Mouse (Mus musculus): ENCODE measurements around the gene Ikzf2. TPM values are rescaled to one million over a fixed set of nuclear protein-coding genes. Genes with fewer than 3 reads are reported as not detected.

Ikzf2 gene
- polyA plus RNA-seq, 1 experiment from 2014 or later = 0.39 TPM

DNA sequence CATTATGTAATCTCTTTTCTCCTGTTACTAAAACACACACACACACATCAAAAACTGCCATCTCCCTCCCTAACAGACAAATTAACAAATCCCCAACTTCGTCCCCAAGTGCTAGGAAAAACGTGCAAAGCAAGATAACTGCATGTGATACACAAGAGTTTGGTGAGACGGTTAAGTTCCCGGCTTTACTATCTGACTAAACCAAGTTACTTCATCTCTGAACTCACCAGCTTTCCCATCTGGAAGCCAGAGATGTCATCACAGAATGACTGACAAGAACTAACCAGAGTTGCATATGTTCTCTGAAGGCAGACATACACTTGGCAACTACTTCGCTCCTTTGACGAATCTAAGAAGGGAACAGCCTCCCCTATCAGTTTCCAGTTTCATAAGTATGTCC, 56.5 kb downstream of the Ikzf2 start:
- 19% methylated on average over 6 of the region's 6 CpGs for WGBS (ENCODE audit: insufficient replicate concordance)
- H3K9ac ChIP-seq (ENCODE audit: low read depth, low read length) = no peak overlapping the region
- no peak overlapping the region for H3K4me2 ChIP-seq (ENCODE audit: low read depth, low read length)
- H3K27me3 ChIP-seq (ENCODE audit: control insufficient read depth, insufficient read depth, low read depth, low read length) = no peaks in the 10 kb centered on the region
- no peak overlapping the region for H3K27ac ChIP-seq (ENCODE audit: low read length)
- no peaks in the 10 kb centered on the region for H3K4me1 ChIP-seq (ENCODE audit: control insufficient read depth, low read depth, low read length)
- no peaks in the 10 kb centered on the region for H3K36me3 ChIP-seq (ENCODE audit: control insufficient read depth, insufficient read depth)
- ATAC-seq (ENCODE audit: low read depth) = no peak
- no peaks in the 10 kb centered on the region for H3K9me3 ChIP-seq (replicated peaks; ENCODE audit: control insufficient read depth, low read length)
- no peak overlapping the region for H3K4me3 ChIP-seq (ENCODE audit: low read depth, low read length)

DNA sequence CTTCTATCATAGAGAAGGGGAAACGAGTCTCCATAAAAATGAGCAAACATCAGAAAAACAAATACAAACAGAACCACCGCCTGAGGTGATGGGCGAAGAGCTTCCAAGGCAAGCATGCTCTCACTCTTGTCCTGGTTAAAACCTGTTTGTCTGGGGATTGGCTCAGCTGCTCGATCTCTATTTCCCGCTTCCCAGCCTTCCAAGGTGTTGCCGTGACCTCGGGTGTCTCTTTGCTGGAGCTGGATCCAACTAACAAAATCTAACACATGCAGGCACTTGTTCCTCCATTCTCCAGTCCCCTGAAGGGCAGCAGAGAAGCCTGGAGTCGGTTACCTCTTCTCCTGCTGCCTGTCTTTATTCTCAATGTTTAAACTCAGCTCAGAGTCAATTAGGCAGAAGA, 57.5 kb downstream of the Ikzf2 start:
- no peak overlapping the region for H3K4me2 ChIP-seq (ENCODE audit: low read depth, low read length)
- no peak overlapping the region for H3K4me3 ChIP-seq (ENCODE audit: low read depth, low read length)
- H3K27me3 ChIP-seq (ENCODE audit: control insufficient read depth, insufficient read depth, low read depth, low read length) = no peaks in the 10 kb centered on the region
- no peaks in the 10 kb centered on the region for H3K36me3 ChIP-seq (ENCODE audit: control insufficient read depth, insufficient read depth)
- no peaks in the 10 kb centered on the region for H3K9me3 ChIP-seq (replicated peaks; ENCODE audit: control insufficient read depth, low read length)
- 72% methylated on average over 8 of the region's 8 CpGs for WGBS (ENCODE audit: insufficient replicate concordance)
- no peaks in the 10 kb centered on the region for H3K4me1 ChIP-seq (ENCODE audit: control insufficient read depth, low read depth, low read length)
- no peak for ATAC-seq (ENCODE audit: low read depth)
- H3K27ac ChIP-seq (ENCODE audit: low read length) = no peak overlapping the region
- H3K9ac ChIP-seq (ENCODE audit: low read depth, low read length) = no peak overlapping the region

DNA sequence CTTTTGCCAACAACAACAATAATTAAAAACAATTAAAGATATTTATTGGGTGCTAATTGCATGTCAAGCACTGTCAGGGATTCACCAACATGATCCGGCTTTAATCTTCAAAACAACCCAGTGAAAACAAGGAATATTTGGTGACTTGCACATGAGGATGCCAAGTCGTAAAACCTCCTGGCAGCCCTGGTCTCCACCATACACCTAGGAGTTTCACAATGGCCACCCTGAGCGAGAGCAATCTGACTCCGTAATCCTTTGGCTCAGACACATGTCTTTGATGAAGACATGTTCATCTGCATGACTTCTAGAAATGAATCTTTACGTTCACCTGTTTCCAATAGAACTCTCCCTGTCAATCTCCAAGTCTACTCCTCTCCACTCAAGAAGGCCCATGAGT, 75.0 kb downstream of the Ikzf2 start:
- Histone ChIP-seq H3K4me2 (ENCODE audit: low read depth, low read length) (no peak overlapping the region), H3K36me3 (ENCODE audit: control insufficient read depth, insufficient read depth) (no peaks in the 10 kb centered on the region), H3K9me3 (replicated peaks; ENCODE audit: control insufficient read depth, low read length) (no peaks in the 10 kb centered on the region), H3K4me3 (ENCODE audit: low read depth, low read length) (no peak overlapping the region), H3K9ac (ENCODE audit: low read depth, low read length) (no peak overlapping the region), H3K27ac (ENCODE audit: low read length) (no peak overlapping the region), H3K4me1 (ENCODE audit: control insufficient read depth, low read depth, low read length) (no peaks in the 10 kb centered on the region), H3K27me3 (ENCODE audit: control insufficient read depth, insufficient read depth, low read depth, low read length) (no peaks in the 10 kb centered on the region)
- WGBS (ENCODE audit: insufficient replicate concordance) = 76% methylated on average over 5 of the region's 5 CpGs
- no peak for ATAC-seq (ENCODE audit: low read depth)

DNA sequence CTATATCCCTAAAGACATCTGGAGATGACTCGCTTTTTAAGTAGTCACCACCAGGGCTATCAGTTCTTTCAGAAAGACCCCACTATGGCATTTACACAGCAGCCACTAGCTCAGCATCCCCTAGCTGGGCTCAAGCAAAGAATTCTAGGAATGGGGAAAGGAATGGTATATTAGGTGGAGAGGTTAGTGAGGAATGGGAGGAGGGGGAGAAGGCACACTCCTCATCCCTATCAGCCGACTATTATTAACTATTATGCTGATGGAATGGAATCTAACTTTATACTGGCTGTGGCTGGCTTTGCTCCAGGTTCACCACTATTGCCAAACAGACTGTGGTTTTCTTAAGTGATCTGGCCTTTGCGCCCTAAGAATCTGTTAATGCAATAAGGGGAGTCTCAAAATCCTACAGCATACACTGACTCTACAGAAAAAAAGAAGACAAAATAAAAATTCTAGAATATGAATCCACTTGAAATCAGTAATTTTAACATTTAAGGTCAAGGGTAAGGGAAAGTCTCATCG, 75.8 kb downstream of the Ikzf2 start:
- Histone ChIP-seq H3K27me3 (ENCODE audit: control insufficient read depth, insufficient read depth, low read depth, low read length) (no peaks in the 10 kb centered on the region), H3K4me1 (ENCODE audit: control insufficient read depth, low read depth, low read length) (no peaks in the 10 kb centered on the region), H3K4me2 (ENCODE audit: low read depth, low read length) (no peak overlapping the region), H3K27ac (ENCODE audit: low read length) (no peak overlapping the region), H3K9me3 (replicated peaks; ENCODE audit: control insufficient read depth, low read length) (no peaks in the 10 kb centered on the region), H3K9ac (ENCODE audit: low read depth, low read length) (no peak overlapping the region), H3K36me3 (ENCODE audit: control insufficient read depth, insufficient read depth) (no peaks in the 10 kb centered on the region), H3K4me3 (ENCODE audit: low read depth, low read length) (no peak overlapping the region)
- ATAC-seq (ENCODE audit: low read depth) = no peak
- WGBS (ENCODE audit: insufficient replicate concordance) = 64% methylated on average over 4 of the region's 4 CpGs

DNA sequence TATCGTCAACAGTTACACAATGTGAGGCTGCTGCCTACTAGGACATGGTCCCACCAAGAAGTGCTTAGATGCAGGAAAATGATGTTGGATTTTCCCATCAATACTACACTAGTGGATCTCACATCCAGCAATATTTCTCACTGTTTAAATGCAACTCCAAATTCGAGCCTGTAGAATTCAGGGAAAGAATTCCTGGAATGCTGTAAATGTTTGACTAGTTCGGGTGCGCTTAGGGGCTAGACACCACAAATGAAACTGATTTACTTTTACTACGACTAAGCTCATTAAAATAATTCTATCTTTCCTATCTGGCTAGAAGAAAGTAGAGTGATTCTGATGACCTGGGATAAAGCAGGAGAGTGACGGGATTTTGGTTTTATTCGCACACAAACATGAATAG, 76.3 kb downstream of the Ikzf2 start:
- no peak overlapping the region for H3K4me2 ChIP-seq (ENCODE audit: low read depth, low read length)

DNA sequence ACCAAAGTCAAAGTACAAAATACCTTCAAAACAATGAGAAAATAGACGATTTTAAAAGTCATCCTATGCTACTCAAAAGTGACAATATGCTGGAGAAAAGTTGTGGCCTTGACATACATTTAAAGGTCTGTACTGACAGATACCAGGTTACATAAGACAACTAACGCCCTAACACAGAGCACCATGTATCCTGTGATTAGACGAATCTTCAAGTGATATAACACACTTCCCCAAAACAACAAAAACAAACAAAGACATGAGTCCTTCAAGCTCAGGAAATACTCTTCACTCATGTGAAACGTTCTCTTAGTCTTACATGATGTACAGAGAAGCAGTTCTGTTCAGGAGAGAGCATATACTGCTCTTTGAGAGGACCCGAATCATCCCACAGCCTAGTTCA, 78.2 kb downstream of the Ikzf2 start:
- 26% methylated on average over 5 of the region's 5 CpGs for WGBS (ENCODE audit: insufficient replicate concordance)
- no peak for ATAC-seq (ENCODE audit: low read depth)

More for the DNA sequence above, 76.3 kb downstream of the Ikzf2 start:
- 65% methylated on average over 7 of the region's 7 CpGs for WGBS (ENCODE audit: insufficient replicate concordance)
- ATAC-seq (ENCODE audit: low read depth) = no peak
- Histone ChIP-seq H3K9ac (ENCODE audit: low read depth, low read length) (no peak overlapping the region), H3K9me3 (replicated peaks; ENCODE audit: control insufficient read depth, low read length) (no peaks in the 10 kb centered on the region), H3K4me3 (ENCODE audit: low read depth, low read length) (no peak overlapping the region), H3K27ac (ENCODE audit: low read length) (no peak overlapping the region), H3K4me1 (ENCODE audit: control insufficient read depth, low read depth, low read length) (no peaks in the 10 kb centered on the region), H3K27me3 (ENCODE audit: control insufficient read depth, insufficient read depth, low read depth, low read length) (no peaks in the 10 kb centered on the region), H3K36me3 (ENCODE audit: control insufficient read depth, insufficient read depth) (no peaks in the 10 kb centered on the region)

DNA sequence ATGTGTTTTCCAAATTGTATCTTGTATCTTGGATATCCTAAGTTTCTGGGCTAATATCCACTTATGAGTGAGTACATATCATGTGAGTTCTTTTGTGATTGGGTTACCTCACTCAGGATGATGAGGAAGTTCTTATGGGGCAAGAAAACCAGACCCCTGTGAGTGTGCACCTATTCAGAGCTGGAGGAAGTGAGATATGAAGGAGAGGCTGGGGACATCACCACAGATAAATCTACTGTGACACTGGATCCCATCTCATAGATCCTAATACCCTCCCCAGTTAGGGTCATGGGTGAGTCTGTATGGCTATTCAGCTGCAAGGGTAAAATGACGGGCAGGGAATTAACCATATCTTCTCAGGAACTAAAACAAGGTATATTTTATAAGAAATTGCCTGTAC, 80.2 kb downstream of the Ikzf2 start:
- no peaks in the 10 kb centered on the region for H3K27me3 ChIP-seq (ENCODE audit: control insufficient read depth, insufficient read depth, low read depth, low read length)
- no peak overlapping the region for H3K4me3 ChIP-seq (ENCODE audit: low read depth, low read length)
- no peak overlapping the region for H3K4me2 ChIP-seq (ENCODE audit: low read depth, low read length)
- H3K4me1 ChIP-seq (ENCODE audit: control insufficient read depth, low read depth, low read length) = no peaks in the 10 kb centered on the region
- WGBS (ENCODE audit: insufficient replicate concordance) = 40% methylated on average over 1 of the region's 1 CpGs
- no peaks in the 10 kb centered on the region for H3K9me3 ChIP-seq (replicated peaks; ENCODE audit: control insufficient read depth, low read length)
- H3K36me3 ChIP-seq (ENCODE audit: control insufficient read depth, insufficient read depth) = no peaks in the 10 kb centered on the region
- no peak overlapping the region for H3K9ac ChIP-seq (ENCODE audit: low read depth, low read length)
- H3K27ac ChIP-seq (ENCODE audit: low read length) = no peak overlapping the region
- no peak for ATAC-seq (ENCODE audit: low read depth)

More for the DNA sequence above, 78.2 kb downstream of the Ikzf2 start:
- Histone ChIP-seq H3K4me2 (ENCODE audit: low read depth, low read length) (no peak overlapping the region), H3K27ac (ENCODE audit: low read length) (no peak overlapping the region), H3K36me3 (ENCODE audit: control insufficient read depth, insufficient read depth) (no peaks in the 10 kb centered on the region), H3K9me3 (replicated peaks; ENCODE audit: control insufficient read depth, low read length) (no peaks in the 10 kb centered on the region), H3K9ac (ENCODE audit: low read depth, low read length) (no peak overlapping the region), H3K27me3 (ENCODE audit: control insufficient read depth, insufficient read depth, low read depth, low read length) (no peaks in the 10 kb centered on the region), H3K4me3 (ENCODE audit: low read depth, low read length) (no peak overlapping the region), H3K4me1 (ENCODE audit: control insufficient read depth, low read depth, low read length) (no peaks in the 10 kb centered on the region)

DNA sequence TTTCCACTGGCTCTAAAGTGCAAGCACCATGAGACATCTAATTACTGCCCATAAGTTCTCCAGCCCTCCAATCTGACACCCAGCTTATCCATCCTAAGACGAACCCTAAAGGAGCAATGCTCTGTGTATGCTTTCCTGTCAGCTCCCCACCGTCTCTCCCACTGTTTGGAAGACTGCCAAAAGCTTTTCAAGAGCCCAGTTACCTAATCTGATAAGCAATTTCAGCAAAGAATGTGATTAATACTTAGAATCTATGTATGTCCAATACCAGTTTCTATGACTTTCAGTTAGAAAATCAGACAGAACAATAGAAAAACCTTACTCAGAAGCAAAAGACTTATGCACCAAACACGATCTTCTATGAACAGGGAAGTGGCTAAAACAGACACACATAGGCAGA, 82.8 kb downstream of the Ikzf2 start:
- Histone ChIP-seq H3K9ac (ENCODE audit: low read depth, low read length) (no peak overlapping the region), H3K36me3 (ENCODE audit: control insufficient read depth, insufficient read depth) (no peaks in the 10 kb centered on the region), H3K9me3 (replicated peaks; ENCODE audit: control insufficient read depth, low read length) (no peaks in the 10 kb centered on the region), H3K4me3 (ENCODE audit: low read depth, low read length) (no peak overlapping the region), H3K27me3 (ENCODE audit: control insufficient read depth, insufficient read depth, low read depth, low read length) (no peaks in the 10 kb centered on the region), H3K4me1 (ENCODE audit: control insufficient read depth, low read depth, low read length) (no peaks in the 10 kb centered on the region), H3K4me2 (ENCODE audit: low read depth, low read length) (no peak overlapping the region), H3K27ac (ENCODE audit: low read length) (no peak overlapping the region)
- 15% methylated on average over 3 of the region's 3 CpGs for WGBS (ENCODE audit: insufficient replicate concordance)
- ATAC-seq (ENCODE audit: low read depth) = no peak

DNA sequence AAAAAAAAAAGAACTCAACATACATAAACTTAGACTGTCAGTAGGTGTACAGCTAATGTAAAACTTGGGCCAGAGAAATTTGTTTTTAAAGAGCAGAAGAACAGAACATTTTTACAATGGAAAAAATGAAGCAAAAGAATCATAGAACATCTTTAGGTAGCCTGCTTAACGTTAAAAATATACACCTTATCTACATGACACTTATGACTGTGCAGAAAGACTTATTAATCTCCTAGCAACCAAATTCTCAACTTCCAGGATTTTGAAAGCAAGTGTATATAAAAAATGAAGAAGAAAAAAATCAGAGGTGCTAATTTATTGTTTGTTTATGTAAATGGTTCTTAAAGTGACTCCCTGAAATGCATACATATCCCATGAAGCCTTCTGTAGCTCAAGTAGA, 86.1 kb downstream of the Ikzf2 start:
- Histone ChIP-seq H3K4me3 (ENCODE audit: low read depth, low read length) (no peak overlapping the region), H3K4me1 (ENCODE audit: control insufficient read depth, low read depth, low read length) (no peaks in the 10 kb centered on the region), H3K9ac (ENCODE audit: low read depth, low read length) (no peak overlapping the region), H3K9me3 (replicated peaks; ENCODE audit: control insufficient read depth, low read length) (no peaks in the 10 kb centered on the region), H3K4me2 (ENCODE audit: low read depth, low read length) (no peak overlapping the region), H3K36me3 (ENCODE audit: control insufficient read depth, insufficient read depth) (no peaks in the 10 kb centered on the region), H3K27me3 (ENCODE audit: control insufficient read depth, insufficient read depth, low read depth, low read length) (no peaks in the 10 kb centered on the region), H3K27ac (ENCODE audit: low read length) (no peak overlapping the region)
- WGBS (ENCODE audit: insufficient replicate concordance) = 12% methylated on average over 1 of the region's 1 CpGs
- no peak for ATAC-seq (ENCODE audit: low read depth)
